14 mouse cellular contexts compared by ENCODE assay signal in the genomic region with DNA sequence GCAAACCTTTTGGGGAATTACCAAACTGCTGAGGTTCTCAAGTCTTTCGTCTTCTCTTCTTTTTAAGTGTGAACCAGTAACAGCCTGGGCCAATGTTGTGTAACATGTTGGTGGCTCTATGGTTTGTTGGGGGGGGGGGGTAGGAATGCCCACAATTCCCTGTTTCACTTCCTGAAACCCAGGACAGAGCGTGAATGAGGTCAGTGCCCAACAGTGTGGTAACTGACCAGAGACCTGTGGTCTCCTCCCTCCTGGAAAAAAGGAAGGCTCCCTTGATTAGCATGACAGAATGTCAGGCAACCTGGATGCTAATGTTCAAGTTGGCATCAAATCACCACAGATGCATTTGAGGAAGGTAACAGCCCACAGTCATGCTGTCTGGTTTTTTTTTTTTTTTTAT.
"Had no signal": no experiment of that assay in that cellular context is flagged by ENCODE, and none has a peak within 500 bp of the region (broad histone marks: within the 10 kb centered on the region; RNA-seq: fewer than 3 reads in every experiment).

No protein-coding gene starts in this region.

- H3K27ac ChIP-seq: macrophage; midbrain, embryonic 13.5 days; midbrain, embryonic 15.5 days; neural tube, embryonic 12.5 days had no signal

- H3K4me2 ChIP-seq: lung, embryonic 14.5 days; midbrain, embryonic 11.5 days; midbrain, embryonic 13.5 days; midbrain, embryonic 15.5 days; neural tube, embryonic 12.5 days had no signal

- H3K4me3 ChIP-seq: megakaryocyte, embryonic 14.5 days; midbrain, embryonic 13.5 days; midbrain, embryonic 15.5 days; neural tube, embryonic 12.5 days had no signal

- DNase-seq: lung, adult 18-20 months; lung, embryonic 14.5 days; lung, postnatal 14 days; lung, postnatal 36 days; right cerebral cortex, postnatal 14 days; thymus, adult 18-20 months; thymus, postnatal 14 days; thymus, postnatal 36 days had no signal

- ATAC-seq: midbrain, embryonic 13.5 days; midbrain, embryonic 15.5 days had no signal

- H3K4me1 ChIP-seq: megakaryocyte, embryonic 14.5 days; midbrain, embryonic 13.5 days; neural tube, embryonic 12.5 days had no signal

- H3K9ac ChIP-seq: lung, embryonic 14.5 days; midbrain, embryonic 13.5 days; midbrain, embryonic 15.5 days; neural tube, embryonic 12.5 days had no signal

- H3K9me3 ChIP-seq: megakaryocyte, embryonic 14.5 days; midbrain, embryonic 13.5 days; midbrain, embryonic 15.5 days; neural tube, embryonic 12.5 days had no signal

- H3K27me3 ChIP-seq: midbrain, embryonic 13.5 days; midbrain, embryonic 15.5 days; neural tube, embryonic 12.5 days had no signal

- H3K36me3 ChIP-seq: midbrain, embryonic 13.5 days; midbrain, embryonic 15.5 days; neural tube, embryonic 12.5 days had no signal
